Mouse (Mus musculus) intestine, embryonic 14.5 days (tissue): ENCODE results near the gene 5830473C10Rik. TPM values are rescaled to one million over a fixed set of nuclear protein-coding genes. Genes with fewer than 3 reads are reported as not detected.
"Not testable (repeated sequence)": the region's sequence is repeated elsewhere in the genome, so short reads cannot be mapped to it uniquely, and the experiment has no call there.

Experiments used
- ATAC-seq: fragments of 200-750 bp; cut with Nextera tagmentation; replicated peaks from 2 replicates; pipeline ENCODE4 v1.8.0; 2017; ENCODE audit warnings: low read depth, moderate number of reproducible peaks, moderate TSS enrichment, moderate library complexity; ENCODE audit not compliant: low FRiP score, low TSS enrichment
- DNase-seq: peaks from one replicate; pipeline ENCODE4 v3.0.0-alpha.2; 2018; ENCODE audit warnings: low spot score
- H3K27ac ChIP-seq: fragments of 300-500 bp; sonication (generic); 2 replicates; pipeline ENCODE4 v1.5.1; 2014; ENCODE audit warnings: low read depth, mild to moderate bottlenecking, control low read depth
- H3K27me3 ChIP-seq: fragments of 300-500 bp; sonication (generic); replicated peaks from 2 replicates; pipeline ENCODE4 v1.6.1; 2014; ENCODE audit warnings: low read length, control low read depth; ENCODE audit not compliant: control insufficient read depth, insufficient read depth
- H3K36me3 ChIP-seq: fragments of 300-500 bp; sonication (generic); 2 replicates; pipeline ENCODE4 v1.6.1; 2014; ENCODE audit warnings: low read length, control low read depth; ENCODE audit not compliant: control insufficient read depth, insufficient read depth
- H3K4me1 ChIP-seq: fragments of 300-500 bp; sonication (generic); replicated peaks from 2 replicates; pipeline ENCODE4 v1.6.1; 2014; ENCODE audit warnings: low read length, control low read depth, mixed read lengths; ENCODE audit not compliant: control insufficient read depth, insufficient read depth
- H3K4me2 ChIP-seq: fragments of 300-500 bp; sonication (generic); 2 replicates; pipeline ENCODE4 v1.6.1; 2014; ENCODE audit warnings: low read length
- H3K4me3 ChIP-seq: fragments of 300-500 bp; sonication (generic); 2 replicates; pipeline ENCODE4 v1.5.1; 2014; ENCODE audit warnings: low read depth, low read length, control low read depth, mixed read lengths
- H3K9ac ChIP-seq: fragments of 300-500 bp; sonication (generic); 2 replicates; pipeline ENCODE4 v1.6.1; 2014; ENCODE audit warnings: mild to moderate bottlenecking, low read length
- H3K9me3 ChIP-seq: fragments of 300-500 bp; sonication (generic); 2 replicates; pipeline ENCODE4 v1.6.1; 2016; ENCODE audit warnings: low read length, control low read depth; ENCODE audit not compliant: control insufficient read depth
- WGBS: fragments of 180-500 bp; shearing (Covaris S2); extraction: QIAGEN DNeasy Blood & Tissue Kit; methylation state at CpG from one replicate; pipeline ENCODE4 v1.1.7; 2014; 5-methylcytosine and 5-hydroxymethylcytosine counted together
- polyA plus RNA-seq: library from polyadenylated mRNA; unstranded; fragments of >200 nt; fragmentation: Nextera tagmentation; extraction: Ambion mirVana; gene quantifications from 2 replicates; pipeline ENCODE4 v1.2.1, GENCODE M21; 2014

5830473C10Rik gene
- polyA plus RNA-seq, 1 experiment from 2014 or later, result 0.18 TPM

GRCm38 (mm10) chr5:90603407-90603923 is 42.6 kb downstream of the 5830473C10Rik start:
- no peaks in the 10 kb centered on the region for H3K27me3 ChIP-seq
- H3K4me2 ChIP-seq, result peak overlapping the region; percentile 11; the same call in 1 of the 2 replicates
- no peak for DNase-seq
- no peaks in the 10 kb centered on the region for H3K9me3 ChIP-seq
- H3K4me1 ChIP-seq, result peaks cover 12% of the 10 kb centered on the region; the same call in 1 of the 2 replicates
- 22% methylated on average over 13 of the region's 13 CpGs for WGBS
- 0 out of 2 replicates have a peak, but pooled peaks have one; percentile 27 for ATAC-seq
- H3K27ac ChIP-seq, result peak overlapping the region; percentile 38; the same call in 1 of the 2 replicates
- no peak overlapping the region for H3K4me3 ChIP-seq
- H3K9ac ChIP-seq, result no peak overlapping the region
- H3K36me3 ChIP-seq, result no peaks in the 10 kb centered on the region

- no peak overlapping the region for H3K4me3 ChIP-seq
- no peaks in the 10 kb centered on the region for H3K9me3 ChIP-seq
- WGBS, result 33% methylated on average over 11 of the region's 11 CpGs
- peak; percentile 64 for DNase-seq
- no peak overlapping the region for H3K27ac ChIP-seq
- ATAC-seq, result peak; percentile 84
- H3K9ac ChIP-seq, result no peak overlapping the region
- no peaks in the 10 kb centered on the region for H3K27me3 ChIP-seq
- no peak overlapping the region for H3K4me2 ChIP-seq
- no peaks in the 10 kb centered on the region for H3K36me3 ChIP-seq
- H3K4me1 ChIP-seq, result peaks cover 17% of the 10 kb centered on the region
Measured at GRCm38 (mm10) chr5:90608906-90609305, 48.0 kb downstream of the 5830473C10Rik start.

GRCm38 (mm10) chr5:90611388-90611787 is 50.5 kb downstream of the 5830473C10Rik start:
- H3K36me3 ChIP-seq, result no peaks in the 10 kb centered on the region
- 80% methylated on average over 3 of the region's 3 CpGs for WGBS
- no peak overlapping the region for H3K4me3 ChIP-seq
- no peak overlapping the region for H3K27ac ChIP-seq
- no peak overlapping the region for H3K4me2 ChIP-seq
- DNase-seq (no peak), ATAC-seq (no peak)
- H3K27me3 ChIP-seq, result no peaks in the 10 kb centered on the region
- H3K9ac ChIP-seq, result no peak overlapping the region
- H3K4me1 ChIP-seq, result peaks cover 16% of the 10 kb centered on the region
- H3K9me3 ChIP-seq, result no peaks in the 10 kb centered on the region

GRCm38 (mm10) chr5:90611996-90612611 is 51.2 kb downstream of the 5830473C10Rik start:
- Histone ChIP-seq H3K4me1 (peaks cover 16% of the 10 kb centered on the region), H3K27me3 (no peaks in the 10 kb centered on the region), H3K4me3 (no peak overlapping the region), H3K36me3 (no peaks in the 10 kb centered on the region), H3K27ac (no peak overlapping the region), H3K4me2 (no peak overlapping the region), H3K9ac (no peak overlapping the region), H3K9me3 (no peaks in the 10 kb centered on the region)
- WGBS, result 77% methylated on average over 6 of the region's 6 CpGs
- DNase-seq (no peak), ATAC-seq (no peak)

- H3K27me3 ChIP-seq, H3K4me3 ChIP-seq, H3K27ac ChIP-seq, DNase-seq, H3K36me3 ChIP-seq, H3K9ac ChIP-seq, ATAC-seq, H3K4me2 ChIP-seq, H3K9me3 ChIP-seq: not testable (repeated sequence)
- 75% methylated on average over 1 of the region's 1 CpGs for WGBS
- H3K4me1 ChIP-seq, result peaks cover 14% of the 10 kb centered on the region
Measured at GRCm38 (mm10) chr5:90612751-90613150, 51.8 kb downstream of the 5830473C10Rik start.

GRCm38 (mm10) chr5:90617859-90618258 is 57.0 kb downstream of the 5830473C10Rik start:
- Histone ChIP-seq H3K27me3 (no peaks in the 10 kb centered on the region), H3K4me1 (no peaks in the 10 kb centered on the region), H3K9ac (no peak overlapping the region), H3K27ac (no peak overlapping the region), H3K4me2 (no peak overlapping the region), H3K36me3 (no peaks in the 10 kb centered on the region), H3K4me3 (no peak overlapping the region), H3K9me3 (no peaks in the 10 kb centered on the region)
- WGBS, result 87% methylated on average over 3 of the region's 3 CpGs
- no peak for ATAC-seq
- no peak for DNase-seq

GRCm38 (mm10) chr5:90621316-90621715 is 60.4 kb downstream of the 5830473C10Rik start:
- WGBS, result 89% methylated on average over 2 of the region's 2 CpGs
- Histone ChIP-seq H3K27ac (no peak overlapping the region), H3K4me1 (no peaks in the 10 kb centered on the region), H3K9me3 (no peaks in the 10 kb centered on the region), H3K9ac (no peak overlapping the region), H3K27me3 (no peaks in the 10 kb centered on the region), H3K4me3 (no peak overlapping the region), H3K36me3 (no peaks in the 10 kb centered on the region), H3K4me2 (no peak overlapping the region)
- DNase-seq, result no peak
- no peak for ATAC-seq

- Histone ChIP-seq H3K9me3 (no peaks in the 10 kb centered on the region), H3K4me3 (no peak overlapping the region), H3K4me2 (no peak overlapping the region), H3K27me3 (no peaks in the 10 kb centered on the region), H3K9ac (no peak overlapping the region), H3K27ac (no peak overlapping the region), H3K4me1 (no peaks in the 10 kb centered on the region), H3K36me3 (no peaks in the 10 kb centered on the region)
- ATAC-seq (peak; percentile 53; the same call in 1 of the 2 replicates), DNase-seq (no peak)
- WGBS, result 86% methylated on average over 6 of the region's 6 CpGs
Measured at GRCm38 (mm10) chr5:90621726-90622125, 60.8 kb downstream of the 5830473C10Rik start.

- no peak overlapping the region for H3K4me2 ChIP-seq
- WGBS, result 87% methylated on average over 2 of the region's 2 CpGs
- H3K27me3 ChIP-seq, result no peaks in the 10 kb centered on the region
- no peaks in the 10 kb centered on the region for H3K4me1 ChIP-seq
- no peak for DNase-seq
- no peak overlapping the region for H3K27ac ChIP-seq
- H3K36me3 ChIP-seq, result no peaks in the 10 kb centered on the region
- no peak overlapping the region for H3K9ac ChIP-seq
- no peak for ATAC-seq
- H3K9me3 ChIP-seq, result no peaks in the 10 kb centered on the region
- H3K4me3 ChIP-seq, result no peak overlapping the region
Measured at GRCm38 (mm10) chr5:90623209-90623608, 62.3 kb downstream of the 5830473C10Rik start.
